Mouse (Mus musculus): ENCODE measurements at regions not wholly inside any gene's neighbourhood (a gene's known extent, or its start where the extent isn't known, plus 50 kb on each side); places are given as distances from the start of the nearest gene placed in this dataset.

DNA sequence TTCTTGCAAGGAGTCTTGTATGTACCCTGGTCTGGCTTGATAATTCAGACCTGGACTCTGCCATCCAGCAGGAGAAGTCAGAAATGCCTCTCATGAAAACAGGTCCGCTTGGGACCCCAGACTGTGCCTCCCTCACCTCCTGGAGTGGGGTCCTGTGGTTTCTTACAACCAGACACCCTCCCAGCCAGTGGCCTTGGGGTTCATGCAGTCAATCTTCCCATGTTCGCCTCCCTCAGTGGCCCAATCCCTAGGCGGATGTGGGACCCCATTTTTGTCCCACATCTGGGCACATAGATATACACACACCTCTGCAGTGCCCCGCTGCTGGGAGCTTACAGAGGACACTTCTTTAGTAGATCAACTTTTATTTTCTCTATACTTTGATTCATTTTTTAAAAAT, 217.7 kb downstream of the Lrfn2 start:
- DNase-seq (ENCODE audit: low spot score), result no peak

DNA sequence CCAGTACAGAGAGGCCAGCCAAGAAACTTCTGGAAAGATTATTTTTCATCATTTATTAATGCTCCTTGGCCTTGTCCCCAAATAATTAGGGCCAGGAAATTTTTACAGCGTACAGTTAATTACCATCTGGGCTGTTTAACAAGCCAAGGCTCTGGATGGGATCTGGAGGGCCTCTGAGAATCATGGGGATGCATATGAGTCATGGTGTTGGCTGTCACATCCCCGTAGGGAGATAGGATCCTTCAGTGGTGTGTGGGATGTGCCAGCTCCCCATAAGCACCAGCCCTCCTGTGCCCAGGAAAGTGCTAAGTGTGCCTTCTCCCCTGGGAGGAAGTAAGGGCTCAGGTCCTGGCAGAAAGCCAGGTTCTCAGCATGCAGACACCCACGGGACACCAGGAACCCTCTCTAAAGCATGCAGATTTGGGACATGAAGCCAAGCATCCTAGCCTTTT, 218.8 kb downstream of the Lrfn2 start:
- no peak for DNase-seq (ENCODE audit: low spot score)

GRCm38 (mm10) chr17:49153994-49154393, 221.8 kb downstream of the Lrfn2 start:
- no peak for DNase-seq (ENCODE audit: low spot score)

- no peak for DNase-seq (ENCODE audit: low spot score)
Measured at GRCm38 (mm10) chr17:49155001-49155515, 222.9 kb downstream of the Lrfn2 start.

GRCm38 (mm10) chr17:49157586-49157985, 225.4 kb downstream of the Lrfn2 start:
- DNase-seq (ENCODE audit: low spot score), result no peak

DNA sequence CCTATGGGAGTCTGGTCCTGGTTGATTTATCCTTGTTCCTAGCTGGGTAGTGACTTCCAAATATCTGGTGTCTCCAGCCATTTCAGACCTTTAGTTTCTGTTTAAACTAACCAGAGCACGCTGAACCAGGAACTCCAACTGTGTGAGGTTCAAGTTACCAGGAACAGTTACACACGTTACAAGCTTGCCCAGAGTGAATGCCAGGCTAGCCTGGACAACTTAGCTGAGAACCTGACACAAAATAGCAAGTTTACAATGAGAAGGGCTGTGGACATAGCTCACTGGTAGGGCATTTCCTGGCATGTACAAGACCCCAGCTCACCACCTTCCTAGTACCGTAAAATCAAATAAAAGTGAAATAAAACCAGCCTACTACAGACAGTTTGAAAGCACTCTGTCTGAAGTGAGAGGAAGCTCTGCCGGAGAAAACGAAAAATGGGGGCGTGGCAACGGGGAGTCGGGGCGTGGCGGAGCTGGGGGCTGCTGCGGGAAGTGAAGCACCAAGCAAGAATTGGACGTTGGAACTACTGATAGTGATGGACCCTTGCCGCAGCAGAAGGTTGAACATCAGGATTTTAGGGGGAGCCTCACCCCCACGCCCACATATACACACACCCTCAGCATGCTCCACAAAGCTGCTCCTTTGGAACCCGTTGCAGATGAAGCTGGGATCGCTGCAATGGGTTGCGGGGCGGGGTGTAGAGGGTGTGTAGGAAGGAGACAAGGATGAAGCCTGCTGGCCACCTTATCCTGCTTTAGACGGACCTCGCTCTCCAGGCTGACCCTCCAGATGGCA, 239.3 kb downstream of the Lrfn2 start:
- peak; percentile 42 for DNase-seq (ENCODE audit: low spot score)

DNA sequence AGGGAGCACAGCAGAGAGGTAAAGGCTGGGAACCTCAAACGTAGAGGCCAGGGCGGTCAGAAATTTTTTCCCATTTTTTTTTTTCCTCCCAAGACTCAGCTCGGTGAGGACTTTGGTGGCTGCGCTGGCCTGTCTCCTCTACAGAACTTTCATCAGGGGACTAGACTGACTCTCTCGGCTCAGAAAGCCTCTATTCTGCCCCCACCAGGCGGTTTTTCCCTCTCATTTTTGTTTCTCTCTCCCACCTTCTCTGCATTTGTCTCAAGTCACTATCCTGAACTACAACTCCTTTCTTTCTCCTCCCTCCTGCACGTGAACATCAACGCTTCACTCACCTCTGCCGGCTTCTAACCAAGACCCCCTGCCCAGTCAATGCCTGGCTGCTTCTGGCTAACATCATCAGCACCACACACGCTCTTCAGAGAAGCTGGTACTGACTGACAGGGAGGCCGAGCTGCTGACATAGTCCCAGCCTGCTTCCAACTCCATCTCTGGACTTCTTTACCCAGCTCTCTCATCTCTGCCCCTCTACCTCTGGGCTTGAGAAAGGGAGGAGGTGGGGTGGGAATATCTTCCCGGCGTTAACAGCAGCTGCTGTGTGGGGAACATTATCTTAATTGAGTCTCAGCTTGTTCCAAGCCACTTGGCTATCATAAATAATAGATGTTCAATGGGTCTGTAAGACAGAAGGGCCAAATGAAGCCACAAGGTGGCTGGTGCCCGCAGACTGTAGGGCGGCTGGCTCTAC, 240.0 kb downstream of the Lrfn2 start:
- DNase-seq (ENCODE audit: low spot score), result no peak

DNA sequence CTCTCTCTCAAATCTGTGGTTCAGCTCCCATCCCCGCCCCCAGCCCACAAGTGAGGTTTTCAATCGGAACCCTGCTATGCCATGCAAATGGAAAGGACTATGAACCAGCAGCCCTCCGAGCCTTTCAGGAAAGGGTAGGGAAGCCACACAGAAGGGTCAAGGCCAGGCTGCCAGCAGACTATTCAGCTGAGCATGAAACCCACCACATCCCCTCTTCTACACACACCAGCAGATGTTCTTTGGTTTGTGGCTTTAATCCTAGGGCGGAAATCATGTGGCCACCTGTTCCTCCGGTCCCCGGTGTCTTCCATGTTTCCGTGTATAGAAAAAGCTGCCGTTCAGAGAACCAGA, 240.6 kb downstream of the Lrfn2 start:
- no peak for DNase-seq (ENCODE audit: low spot score)

DNA sequence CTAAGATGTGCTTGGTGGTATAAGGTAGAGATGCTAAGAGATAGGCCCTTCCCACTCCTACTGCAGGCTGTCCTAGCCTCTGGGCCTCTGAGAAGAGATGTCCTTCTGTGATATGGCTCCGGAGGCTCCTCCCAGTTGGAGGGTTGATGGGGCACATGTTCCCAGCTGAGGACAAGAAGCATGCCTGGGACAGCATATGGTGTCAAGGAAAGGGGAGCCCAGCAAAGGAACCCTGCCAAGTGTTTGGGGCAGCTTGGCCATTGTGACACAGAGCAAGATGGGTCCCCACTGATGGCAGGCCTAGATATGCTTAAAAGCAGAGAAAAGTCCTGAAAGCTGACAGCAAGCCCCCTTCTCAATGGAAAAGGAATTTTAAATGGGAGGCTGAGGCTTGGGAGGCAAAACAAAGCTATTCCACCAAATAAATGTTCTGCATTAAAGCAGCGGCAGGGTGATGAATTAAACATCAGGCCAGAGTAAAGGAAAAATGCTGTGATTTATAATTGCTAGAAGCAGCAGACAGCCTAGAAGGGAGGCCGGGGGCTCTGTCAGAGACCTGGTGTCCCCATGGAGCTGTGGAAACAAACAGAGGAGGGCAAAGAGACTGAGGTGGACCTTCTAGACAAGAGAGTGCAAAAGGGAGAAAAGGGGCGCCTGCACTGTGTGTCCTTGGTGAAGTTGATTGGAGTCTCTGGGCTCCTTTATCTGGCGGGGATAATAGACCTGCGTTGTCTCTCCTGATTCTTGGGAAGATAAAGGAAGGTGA, 246.0 kb downstream of the Lrfn2 start:
- DNase-seq (ENCODE audit: low spot score), result no peak

DNA sequence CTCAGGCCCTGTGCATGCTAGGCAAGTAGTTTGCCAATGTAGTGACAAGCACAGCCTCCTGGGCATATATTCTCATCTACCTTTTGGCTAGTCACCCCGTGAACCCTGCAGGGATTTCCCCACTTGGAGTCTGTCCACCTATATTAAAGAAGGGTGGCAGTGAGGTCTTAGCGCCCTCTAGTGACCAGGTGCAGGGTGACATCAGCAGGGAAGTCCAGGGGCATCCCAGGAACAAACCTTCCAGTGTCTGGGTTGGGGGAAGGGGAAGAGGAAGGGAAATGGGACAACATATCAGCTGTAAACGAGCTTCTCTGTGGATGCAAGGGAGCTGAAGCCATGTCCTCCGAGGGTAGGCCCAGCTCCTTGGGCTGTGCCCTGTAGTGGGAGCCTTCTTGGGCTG, 245.7 kb upstream of the Mocs1 start:
- DNase-seq (ENCODE audit: low spot score), result peak; percentile 10

GRCm38 (mm10) chr17:49183917-49184316, 244.2 kb upstream of the Mocs1 start:
- no peak for DNase-seq (ENCODE audit: low spot score)

DNA sequence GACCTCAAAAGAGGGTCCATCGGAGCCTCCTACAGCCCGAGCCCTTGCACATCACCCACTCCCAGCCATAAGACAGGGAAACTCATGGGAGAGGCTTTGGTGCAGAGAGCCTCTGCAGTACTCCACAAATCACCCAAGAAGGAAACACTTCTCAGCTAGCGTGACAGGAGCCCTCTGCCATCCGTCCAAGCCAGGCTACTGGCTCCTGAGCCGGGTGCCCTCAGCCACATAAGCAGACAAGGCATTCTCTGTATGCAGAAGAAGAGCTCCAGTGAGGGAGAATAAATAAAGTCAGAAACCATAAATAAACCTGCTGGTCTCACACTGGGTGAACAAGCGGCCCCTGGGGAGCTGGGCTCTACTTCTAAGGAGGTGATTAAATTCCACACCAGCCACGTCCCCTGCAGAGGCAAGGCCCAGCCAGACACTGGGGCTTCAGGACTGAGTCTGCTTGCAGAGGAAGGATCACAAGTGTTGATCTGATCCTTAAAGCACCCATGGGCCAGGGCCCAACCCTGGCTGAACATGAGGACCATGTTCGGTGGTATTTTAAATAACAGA, 243.0 kb upstream of the Mocs1 start:
- no peak for DNase-seq (ENCODE audit: low spot score)

DNA sequence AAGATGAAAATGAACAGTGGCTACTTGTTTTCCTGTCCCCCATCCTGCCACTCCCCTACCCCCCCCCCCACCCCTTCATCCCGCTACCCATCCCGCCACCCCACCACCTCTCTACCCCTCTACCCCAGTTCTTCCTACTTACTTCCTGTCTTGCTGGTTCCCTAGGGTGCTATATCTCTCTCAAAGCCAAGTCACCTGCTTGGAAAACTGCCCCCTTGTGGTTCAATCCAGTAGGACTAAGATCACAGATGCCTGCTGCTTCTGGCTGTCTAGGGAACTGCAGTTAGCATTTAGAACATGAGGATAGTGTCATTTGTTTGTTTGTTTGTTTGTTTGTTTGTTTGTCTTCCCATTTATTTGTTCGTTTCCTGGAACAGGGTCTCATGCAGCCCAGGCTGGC, 238.4 kb upstream of the Mocs1 start:
- DNase-seq (ENCODE audit: low spot score), result no peak

- no peak for DNase-seq (ENCODE audit: low spot score)
Measured at GRCm38 (mm10) chr17:49190337-49190736, 237.8 kb upstream of the Mocs1 start.

DNA sequence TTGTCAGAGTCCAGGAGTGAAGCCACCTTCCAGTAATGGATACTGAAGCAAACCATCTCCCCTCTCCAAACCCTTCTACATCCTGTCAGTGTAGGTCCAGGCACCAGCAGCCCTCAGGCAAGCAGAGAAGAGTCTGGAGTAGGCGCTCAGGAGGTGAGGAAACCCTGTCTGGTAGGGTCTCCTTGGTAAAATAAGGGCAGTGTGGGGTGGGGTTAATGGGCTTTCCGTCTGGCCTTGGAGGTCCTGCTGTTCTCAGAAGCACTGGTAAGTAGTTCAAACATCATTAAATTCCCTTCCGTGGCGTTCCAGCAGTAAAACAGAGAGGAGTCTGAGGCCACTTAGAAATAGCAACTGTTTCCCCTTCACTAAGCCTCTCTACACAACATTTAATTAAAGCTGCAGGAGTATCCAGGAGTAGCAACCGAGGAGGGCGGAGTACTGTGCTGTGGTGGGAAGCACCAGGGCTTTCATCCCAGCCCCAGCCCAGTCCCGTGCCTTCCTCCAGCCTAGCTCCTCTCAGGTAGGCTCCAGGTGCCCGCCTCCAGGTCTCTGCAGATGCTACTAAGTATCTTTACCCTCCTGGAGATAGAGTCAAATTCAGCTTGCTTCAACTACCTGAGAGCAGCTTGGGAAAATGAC, 232.0 kb upstream of the Mocs1 start:
- DNase-seq (ENCODE audit: low spot score), result no peak

DNA sequence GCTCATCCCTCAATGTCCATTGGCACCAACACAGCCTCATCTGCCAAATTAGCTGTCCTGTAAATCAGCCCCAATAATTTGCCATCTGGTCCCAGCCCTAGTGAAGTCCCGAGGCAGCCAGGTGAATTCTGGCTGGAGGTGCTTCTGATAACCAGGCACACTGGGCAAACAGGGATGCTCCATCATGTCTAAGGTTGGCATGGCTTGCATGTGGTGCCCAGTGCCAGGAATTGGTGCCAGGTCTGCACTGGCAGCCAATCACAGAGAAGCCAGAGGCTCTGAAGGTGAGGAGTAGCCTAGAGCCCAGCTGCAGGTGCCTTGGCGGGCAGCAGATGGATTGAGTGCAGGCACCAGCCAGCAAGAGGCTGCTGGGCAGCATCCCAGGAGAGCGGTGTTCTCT, 226.7 kb upstream of the Mocs1 start:
- no peak for DNase-seq (ENCODE audit: low spot score)

DNA sequence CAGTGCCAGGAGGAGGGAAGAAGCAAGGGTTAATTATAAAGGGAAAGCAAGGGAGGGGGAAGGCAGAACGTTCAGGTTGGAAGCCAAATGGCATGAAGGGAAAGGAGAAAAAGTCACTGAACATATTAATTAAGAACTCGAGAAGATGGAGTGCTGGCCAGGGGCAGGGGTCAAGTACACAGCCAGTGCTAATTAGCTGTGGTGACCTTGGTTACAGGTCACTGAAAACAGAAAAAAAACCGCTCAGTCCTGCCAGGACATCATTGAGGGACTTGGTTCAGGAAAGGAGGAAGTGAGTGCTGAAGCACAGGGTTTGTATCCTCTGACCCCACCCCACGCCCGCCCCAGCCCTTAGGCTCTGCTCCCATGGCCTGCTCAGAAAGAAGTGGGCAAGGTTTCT, 223.1 kb upstream of the Mocs1 start:
- no peak for DNase-seq (ENCODE audit: low spot score)

DNA sequence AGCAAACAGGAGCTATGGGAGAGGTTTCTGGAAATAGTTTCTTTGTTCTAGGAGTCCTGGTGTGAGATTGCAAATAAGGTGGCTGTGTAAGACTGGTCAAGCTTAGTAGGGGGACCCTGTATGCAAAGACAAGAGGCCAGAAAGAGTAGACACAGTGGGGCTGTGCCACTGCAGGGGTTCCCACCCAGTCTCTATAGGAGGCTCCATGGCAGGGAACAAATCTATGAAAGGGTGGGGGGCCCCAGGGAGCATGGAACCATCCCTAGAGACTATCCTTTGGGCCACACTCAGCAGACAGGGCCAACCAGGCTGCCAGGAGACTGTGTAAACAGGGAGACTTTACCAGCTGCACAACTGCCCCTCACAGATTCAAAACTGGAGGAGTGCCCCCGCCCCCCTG, 222.6 kb upstream of the Mocs1 start:
- no peak for DNase-seq (ENCODE audit: low spot score)

DNA sequence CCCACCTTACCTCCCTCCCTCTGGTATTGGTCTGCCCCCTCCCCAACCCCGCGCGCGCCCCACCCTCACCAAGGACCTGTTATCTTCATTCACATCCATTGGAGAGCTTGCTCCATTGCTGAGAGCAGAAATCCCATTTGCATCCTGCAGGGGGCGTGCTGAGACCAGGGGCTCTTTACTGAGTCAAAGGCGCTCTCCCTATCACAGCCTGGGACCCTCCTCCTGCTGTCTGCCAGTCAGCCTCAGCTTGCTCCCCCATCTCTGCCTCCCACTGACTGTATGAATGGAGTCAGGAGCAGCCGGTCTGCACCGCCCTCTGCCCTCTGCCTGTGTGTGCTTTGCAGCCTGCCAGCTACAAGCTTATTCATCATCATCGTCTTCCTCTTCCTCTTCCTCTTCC, 221.5 kb upstream of the Mocs1 start:
- no peak for DNase-seq (ENCODE audit: low spot score)

DNA sequence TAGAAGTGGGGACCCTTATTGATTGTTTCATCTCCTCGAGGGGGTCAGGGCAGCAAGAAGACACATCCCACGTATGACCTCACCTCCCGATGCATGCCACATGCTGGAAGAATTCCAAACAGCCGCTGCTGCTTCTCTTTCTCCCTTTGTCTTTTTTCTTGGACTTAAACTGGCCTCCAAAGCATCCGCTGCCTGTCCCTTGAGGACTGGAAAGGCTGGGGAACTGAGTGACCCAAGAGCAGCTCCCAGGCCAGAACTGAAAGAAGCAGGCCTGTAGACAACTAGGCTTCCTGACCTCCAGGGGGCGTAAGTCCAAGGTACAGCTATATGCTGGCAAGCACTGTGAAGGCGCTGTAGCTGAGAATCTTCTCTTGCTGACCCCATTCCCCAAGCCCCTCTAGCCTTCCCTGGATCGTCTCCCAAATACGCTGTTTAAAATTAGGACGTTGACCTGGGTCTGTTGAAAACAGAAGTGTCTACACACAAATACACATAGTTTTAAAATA, 219.8 kb upstream of the Mocs1 start:
- no peak for DNase-seq (ENCODE audit: low spot score)

GRCm38 (mm10) chr17:49212918-49213317, 215.2 kb upstream of the Mocs1 start:
- DNase-seq (ENCODE audit: low spot score), result no peak

- no peak for DNase-seq (ENCODE audit: low spot score)
Measured at GRCm38 (mm10) chr17:49215281-49215680, 212.9 kb upstream of the Mocs1 start.
